Mouse (Mus musculus) small intestine, adult 2 months (tissue): Measurements from ENCODE around the gene Smyd2.

ENCODE experiments used
- CTCF ChIP-seq: fragments of 200-500 bp; IDR thresholded peaks from 2 replicates; pipeline ENCODE4 v1.5.1; 2012; ENCODE audit warnings: low read depth, mild to moderate bottlenecking, control low read depth, inconsistent platforms, low read length, moderate library complexity, mixed read lengths; ENCODE audit not compliant: insufficient replicate concordance, insufficient read length; ENCODE audit errors: extremely low read depth
- POLR2A ChIP-seq: fragments of 200-500 bp; IDR thresholded peaks from 2 replicates; pipeline ENCODE4 v1.6.1; 2012; ENCODE audit warnings: low read depth, mild to moderate bottlenecking, control low read depth, inconsistent platforms, low read length, moderate library complexity

GRCm38 (mm10) chr1:189875439-189875861, 46.7 kb downstream of the Smyd2 start:
- no peak for TF ChIP-seq POLR2A
- no peak for TF ChIP-seq CTCF
